Mouse (Mus musculus) ES-CJ7 (cell line): ENCODE data around the gene Txnip.

ENCODE experiments used
- DNase-seq: peaks from one replicate; pipeline ENCODE4 v3.0.0; 2011; ENCODE audit warnings: low read depth, low spot score

The Txnip gene

GRCm38 (mm10) chr3:96551203-96551602 lies 6.6 kb upstream of the Txnip start:
- DNase-seq, result peak; percentile 78

- DNase-seq, result no peak
Measured at GRCm38 (mm10) chr3:96551890-96552289, 5.9 kb upstream of the Txnip start.

GRCm38 (mm10) chr3:96553601-96554000 lies 4.2 kb upstream of the Txnip start:
- DNase-seq, result no peak

- DNase-seq, result no peak
Measured at GRCm38 (mm10) chr3:96554251-96554650, 3.5 kb upstream of the Txnip start.

- DNase-seq, result no peak
Measured at GRCm38 (mm10) chr3:96555041-96555596, 2.6 kb upstream of the Txnip start.

GRCm38 (mm10) chr3:96555999-96556614 lies 1.6 kb upstream of the Txnip start:
- DNase-seq, result no peak

GRCm38 (mm10) chr3:96556651-96557635 lies 814 bp upstream of the Txnip start:
- no peak for DNase-seq

GRCm38 (mm10) chr3:96558159-96558558 lies 402 bp downstream of the Txnip start:
- DNase-seq, result no peak

- no peak for DNase-seq
Measured at GRCm38 (mm10) chr3:96558668-96559196, 975 bp downstream of the Txnip start.

GRCm38 (mm10) chr3:96559398-96559910 lies 1.7 kb downstream of the Txnip start:
- DNase-seq, result no peak

GRCm38 (mm10) chr3:96559911-96560850 lies 2.4 kb downstream of the Txnip start:
- no peak for DNase-seq

- no peak for DNase-seq
Measured at GRCm38 (mm10) chr3:96560881-96561668, 3.3 kb downstream of the Txnip start.

GRCm38 (mm10) chr3:96561946-96562681 lies 4.4 kb downstream of the Txnip start:
- no peak for DNase-seq

- DNase-seq, result no peak
Measured at GRCm38 (mm10) chr3:96563267-96563666, 5.5 kb downstream of the Txnip start.

GRCm38 (mm10) chr3:96563911-96564632 lies 6.3 kb downstream of the Txnip start:
- no peak for DNase-seq

GRCm38 (mm10) chr3:96564633-96565032 lies 6.9 kb downstream of the Txnip start:
- peak; percentile 53 for DNase-seq

- DNase-seq, result peak; percentile 80
Measured at GRCm38 (mm10) chr3:96565105-96565504, 7.3 kb downstream of the Txnip start.

GRCm38 (mm10) chr3:96566661-96567450 lies 9.1 kb downstream of the Txnip start:
- no peak for DNase-seq
